8 mouse cellular contexts compared by ENCODE assay signal in genomic region chr10:66814565-66815201, GRCm38 (mm10).
DNase-seq lines count a peak whose midpoint lies in the region; ATAC-seq and TF ChIP-seq lines count a peak whose summit lies in the region.

No protein-coding gene starts in this region.

- no peak overlapping the region for H3K9ac ChIP-seq in hindbrain, postnatal 0 days (replicated peaks; ENCODE audit: low read length)

- H3K4me3 ChIP-seq in hindbrain, postnatal 0 days (ENCODE audit: low read length): 0 out of 2 replicates have a peak overlapping the region, but pooled peaks have one; percentile 3
- H3K4me3 ChIP-seq in macrophage (ENCODE audit: inconsistent target): no peak overlapping the region

- no peaks in the 10 kb centered on the region for H3K9me3 ChIP-seq in hindbrain, postnatal 0 days (ENCODE audit: low read length)

- no peaks in the 10 kb centered on the region for H3K27me3 ChIP-seq in hindbrain, postnatal 0 days (ENCODE audit: insufficient read depth, low read length)

- no peaks in the 10 kb centered on the region for H3K79me2 ChIP-seq in macrophage (ENCODE audit: inconsistent target)

- no peaks in the 10 kb centered on the region for H3K36me3 ChIP-seq in hindbrain, postnatal 0 days (ENCODE audit: insufficient read depth, low read length)
- no peaks in the 10 kb centered on the region for H3K36me3 ChIP-seq in macrophage (ENCODE audit: inconsistent target)

- peak; percentile 41 for DNase-seq in T-cell, adult 2 months (ENCODE audit: low spot score)
- peak; percentile 73 to 85 for DNase-seq in cerebellum, postnatal 4 days (ENCODE audit: low spot score in 2 of 2)
- DNase-seq in gastrocnemius, adult 8-10 months (ENCODE audit: low spot score in 2 of 2): peak; percentile 39 to 69
- peak; percentile 93 for DNase-seq in hindbrain, postnatal 0 days (ENCODE audit: low spot score)
- DNase-seq in left cerebral cortex, adult 18-20 months (ENCODE audit: low spot score in 2 of 2): peak; percentile 82 to 89
- DNase-seq in right cerebral cortex, adult 18-20 months: peak; percentile 90
- peak; percentile 33 for DNase-seq in urinary bladder, postnatal 10 days (ENCODE audit: low spot score)

- H3K4me2 ChIP-seq in hindbrain, postnatal 0 days (ENCODE audit: low read depth, low read length): peak overlapping the region; percentile 41

- H3K27ac ChIP-seq in hindbrain, postnatal 0 days: no peak overlapping the region
- H3K27ac ChIP-seq in macrophage: peak overlapping the region; percentile 65

- no peaks in the 10 kb centered on the region; the same call in 1 of the 2 replicates for H3K4me1 ChIP-seq in hindbrain, postnatal 0 days (ENCODE audit: insufficient read depth, low read length)

- ATAC-seq in hindbrain, postnatal 0 days: peak; percentile 58

- TF ChIP-seq CTCF in hindbrain, postnatal 0 days (IDR thresholded peaks at IDR 0.05; ENCODE audit: low read depth): peak; percentile 91

- 9% methylated on average over 16 of the region's 16 CpGs for WGBS in hindbrain, postnatal 0 days
- WGBS in macrophage (ENCODE audit: missing documents): 18% methylated on average over 16 of the region's 16 CpGs

Comparison
In these comparisons a context has a peak if more than half of its experiments do, and no peak if none do; other contexts are left out.
1. DNase-seq: peak in every context shown above with its lines; median percentile 93 in hindbrain, postnatal 0 days; 90 in right cerebral cortex, adult 18-20 months; 86 in left cerebral cortex, adult 18-20 months; 79 in cerebellum, postnatal 4 days; 54 in gastrocnemius, adult 8-10 months; 41 in T-cell, adult 2 months; 33 in urinary bladder, postnatal 10 days.